Mouse (Mus musculus) hematopoietic stem cell, adult 5-6 weeks (primary cell): ENCODE results near the gene Hist1h2bh. TPM values are rescaled to one million over a fixed set of nuclear protein-coding genes. Genes with fewer than 3 reads are reported as not detected.

Source experiments
- ATAC-seq, 2 experiments: fragments of 125-278 bp in 1 of 2; replicated peaks in 1 of 2; 2 replicates each; pipeline ENCODE4 v1.8.0; 2016 to 2017; ENCODE audit warnings: inconsistent platforms in 2 of 2, mild to moderate bottlenecking in 2 of 2, moderate number of reproducible peaks in 2 of 2, low read depth in 1 of 2, moderate TSS enrichment in 1 of 2; ENCODE audit not compliant: low FRiP score in 2 of 2, poor library complexity in 2 of 2, severe bottlenecking in 2 of 2, insufficient read depth in 1 of 2, low TSS enrichment in 1 of 2
- total RNA-seq: library from RNA; stranded (forward); fragments of 172-1452, 232-1000 nt; gene quantifications from 2 replicates; pipeline ENCODE4 v1.2.3, GENCODE M21; 2017

Gene Hist1h2bh
- total RNA-seq, 1 experiment from 2014 or later, result 59.1 TPM

DNA sequence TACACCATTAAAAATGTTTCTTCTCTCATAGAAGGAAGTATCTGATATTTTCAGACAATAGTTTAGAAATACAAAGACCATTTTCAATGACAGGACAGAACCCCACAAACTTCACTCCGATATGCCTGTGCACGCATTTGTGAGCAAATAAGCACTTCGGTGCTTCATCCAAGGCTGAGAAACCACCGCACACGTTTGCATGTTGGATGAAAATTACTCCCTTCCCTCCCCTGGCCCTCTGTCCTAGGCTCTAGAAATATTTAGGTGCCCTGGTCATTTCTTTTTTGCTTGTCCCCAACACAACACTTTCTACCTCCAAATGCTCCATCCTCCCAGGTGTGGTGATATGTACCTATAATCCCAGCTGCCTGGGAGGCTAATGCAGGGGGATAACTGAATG lies 41.7 kb downstream of the Hist1h2bh start:
- no peak for ATAC-seq

GRCm38 (mm10) chr13:23500424-23501200 lies 42.6 kb downstream of the Hist1h2bh start:
- peak; percentile 42 to 43; a peak in 2 of 4 replicates for ATAC-seq

GRCm38 (mm10) chr13:23499943-23500342 lies 43.2 kb downstream of the Hist1h2bh start:
- ATAC-seq, result no peak

DNA sequence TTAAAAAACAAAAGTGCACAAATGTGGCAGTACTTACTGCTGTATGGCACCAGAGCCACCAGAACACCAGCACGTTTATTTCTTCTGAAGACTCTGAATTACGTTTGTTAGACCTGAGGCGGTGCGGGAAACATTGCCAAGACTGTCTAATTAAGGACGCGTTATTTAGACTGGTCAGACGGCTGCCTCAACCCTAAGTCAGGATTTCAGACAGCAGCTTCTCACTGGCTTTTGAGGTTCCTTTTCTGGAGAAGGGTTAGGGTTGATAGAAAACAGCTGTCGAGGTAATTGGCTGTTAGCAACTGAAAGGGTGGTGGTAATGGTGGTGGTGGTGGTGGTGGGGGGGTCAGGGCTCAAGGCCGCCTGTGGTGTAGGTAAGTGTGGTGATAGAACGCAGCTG lies 44.5 kb downstream of the Hist1h2bh start:
- no peak for ATAC-seq

GRCm38 (mm10) chr13:23497656-23498321 lies 45.4 kb downstream of the Hist1h2bh start:
- ATAC-seq, result no peak

GRCm38 (mm10) chr13:23495526-23495925 lies 47.7 kb downstream of the Hist1h2bh start:
- ATAC-seq, result no peak

DNA sequence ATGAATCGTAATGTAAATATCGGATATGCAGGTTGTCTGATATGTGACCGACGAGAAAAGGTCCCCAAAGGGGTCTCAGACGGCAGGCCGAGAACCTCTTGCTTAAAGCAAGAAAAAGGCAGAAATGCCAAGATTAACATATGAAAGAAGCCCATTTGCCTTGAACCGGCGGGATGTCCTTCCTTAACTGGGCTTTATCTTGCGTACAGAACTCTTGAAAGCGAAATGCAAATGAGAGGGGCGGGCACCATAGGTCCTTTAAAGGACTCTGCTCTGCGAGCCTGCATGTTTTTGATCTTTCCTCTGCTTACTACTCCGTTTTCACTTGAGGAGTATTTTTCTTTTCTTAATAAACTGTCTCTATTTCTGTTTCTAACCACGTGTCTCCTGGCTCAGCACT lies 51.2 kb downstream of the Hist1h2bh start:
- ATAC-seq, result no peak

Other genes with a start within 250 kb of the Hist1h2bh start
- 53.6 and 57.6 TPM in 2 replicates for gene Zfp322a, start 174.2 kb downstream of the Hist1h2bh start, total RNA-seq
- 12.5 and 18.7 TPM in 2 replicates for gene Abt1, start 119.5 kb downstream of the Hist1h2bh start, total RNA-seq
- 0.20 TPM in 1 of 2 replicates, not detected in the other for gene Btn1a1, start 77.5 kb downstream of the Hist1h2bh start, total RNA-seq
- gene Btn2a2, start 54.5 kb downstream of the Hist1h2bh start, total RNA-seq, result not detected in 2 replicates
- 427 and 875 TPM in 2 replicates for gene Hist1h4h, start 12.3 kb downstream of the Hist1h2bh start, total RNA-seq
- 1,050 and 1,435 TPM in 2 replicates for gene Hist1h2af, start 9.5 kb downstream of the Hist1h2bh start, total RNA-seq
- 35.1 and 72.3 TPM in 2 replicates for gene Hist1h3g, start 8.0 kb downstream of the Hist1h2bh start, total RNA-seq
- gene Hist1h3f, start 660 bp upstream of the Hist1h2bh start, total RNA-seq, result 45.4 and 80.4 TPM in 2 replicates
- 943 and 1,781 TPM in 2 replicates for gene Hist1h4f, start 8.3 kb upstream of the Hist1h2bh start, total RNA-seq
- 39.0 and 69.9 TPM in 2 replicates for gene Hist1h1d, start 9.9 kb upstream of the Hist1h2bh start, total RNA-seq
- 153 and 296 TPM in 2 replicates for gene Hist1h3e, start 19.0 kb upstream of the Hist1h2bh start, total RNA-seq
- gene Hist1h2ae, start 27.8 kb upstream of the Hist1h2bh start, total RNA-seq, result 87.5 and 265 TPM in 2 replicates
- gene Hist1h2bg, start 28.0 kb upstream of the Hist1h2bh start, total RNA-seq, result 765 and 915 TPM in 2 replicates
- gene Hist1h2bf, start 30.8 kb upstream of the Hist1h2bh start, total RNA-seq, result 223 and 278 TPM in 2 replicates
- gene Hist1h2ad, start 31.0 kb upstream of the Hist1h2bh start, total RNA-seq, result 346 and 539 TPM in 2 replicates
- gene Hist1h3d, start 32.4 kb upstream of the Hist1h2bh start, total RNA-seq, result 76.7 and 84.0 TPM in 2 replicates
- gene Hist1h4d, start 38.2 kb upstream of the Hist1h2bh start, total RNA-seq, result 639 and 801 TPM in 2 replicates
- 51.7 and 72.2 TPM in 2 replicates for gene Hist1h2be, start 77.7 kb upstream of the Hist1h2bh start, total RNA-seq
- 102 and 170 TPM in 2 replicates for gene Hist1h1e, start 79.2 kb upstream of the Hist1h2bh start, total RNA-seq
- gene Hist1h2ac, start 140.6 kb upstream of the Hist1h2bh start, total RNA-seq, result 45.3 and 83.9 TPM in 2 replicates
- 109 and 180 TPM in 2 replicates for gene Hist1h2bc, start 140.8 kb upstream of the Hist1h2bh start, total RNA-seq
- gene Hist1h1t, start 152.4 kb upstream of the Hist1h2bh start, total RNA-seq, result not detected in 2 replicates
- gene Hist1h4c, start 155.1 kb upstream of the Hist1h2bh start, total RNA-seq, result 140 and 291 TPM in 2 replicates
- 3.1 TPM in 2 replicates for gene Hfe, start 167.5 kb upstream of the Hist1h2bh start, total RNA-seq
- gene Hist1h1c, start 195.4 kb upstream of the Hist1h2bh start, total RNA-seq, result 345 and 598 TPM in 2 replicates
- gene Hist1h3c, start 202.2 kb upstream of the Hist1h2bh start, total RNA-seq, result 240 and 585 TPM in 2 replicates
- gene Hist1h2bb, start 203.3 kb upstream of the Hist1h2bh start, total RNA-seq, result 2,012 and 2,201 TPM in 2 replicates
- 1,198 and 1,437 TPM in 2 replicates for gene Hist1h2ab, start 207.7 kb upstream of the Hist1h2bh start, total RNA-seq
- gene Hist1h3b, start 208.9 kb upstream of the Hist1h2bh start, total RNA-seq, result 224 and 348 TPM in 2 replicates
- gene Hist1h4b, start 213.6 kb upstream of the Hist1h2bh start, total RNA-seq, result 208 and 415 TPM in 2 replicates
- 237 and 336 TPM in 2 replicates for gene Hist1h4a, start 217.8 kb upstream of the Hist1h2bh start, total RNA-seq
- 207 and 294 TPM in 2 replicates for gene Hist1h3a, start 219.0 kb upstream of the Hist1h2bh start, total RNA-seq
- gene Hist1h1a, start 220.3 kb upstream of the Hist1h2bh start, total RNA-seq, result 1,426 and 1,487 TPM in 2 replicates
- gene Trim38, start 226.5 kb upstream of the Hist1h2bh start, total RNA-seq, result not detected in 2 replicates